Mouse (Mus musculus): ENCODE results near the gene Ubn1. TPM values are rescaled to one million over a fixed set of nuclear protein-coding genes. Genes with fewer than 3 reads are reported as not detected.

The Ubn1 gene
- polyA plus RNA-seq, 1 experiment from 2014 or later: 11.8 TPM

GRCm38 (mm10) chr16:5119845-5120244 lies 70.0 kb downstream of the Ubn1 start:
- Histone ChIP-seq H3K9me3 (replicated peaks) (no peaks in the 10 kb centered on the region), H3K4me2 (no peak overlapping the region), H3K4me1 (replicated peaks) (no peaks in the 10 kb centered on the region), H3K27ac (no peak overlapping the region), H3K36me3 (no peaks in the 10 kb centered on the region), H3K9ac (no peak overlapping the region), H3K27me3 (peaks cover 23% of the 10 kb centered on the region), H3K4me3 (no peak overlapping the region)
- ATAC-seq (replicated peaks; ENCODE audit: insufficient number of reproducible peaks, insufficient read depth, low FRiP score, low read depth): no peak
- WGBS: 72% methylated on average over 4 of the region's 4 CpGs

- Histone ChIP-seq H3K9me3 (replicated peaks) (no peaks in the 10 kb centered on the region), H3K4me2 (no peak overlapping the region), H3K4me1 (replicated peaks) (no peaks in the 10 kb centered on the region), H3K4me3 (no peak overlapping the region), H3K9ac (no peak overlapping the region), H3K36me3 (no peaks in the 10 kb centered on the region), H3K27ac (no peak overlapping the region), H3K27me3 (peaks cover 35% of the 10 kb centered on the region)
- WGBS: 51% methylated on average over 6 of the region's 6 CpGs
- no peak for ATAC-seq (replicated peaks; ENCODE audit: insufficient number of reproducible peaks, insufficient read depth, low FRiP score, low read depth)
These were observed 73.6 kb downstream of the Ubn1 start for GRCm38 (mm10) chr16:5123476-5123875.

GRCm38 (mm10) chr16:5130196-5130595 lies 80.3 kb downstream of the Ubn1 start:
- Histone ChIP-seq H3K9me3 (replicated peaks) (no peaks in the 10 kb centered on the region), H3K4me1 (replicated peaks) (peaks cover 37% of the 10 kb centered on the region), H3K9ac (no peak overlapping the region), H3K36me3 (no peaks in the 10 kb centered on the region), H3K27ac (no peak overlapping the region), H3K4me2 (no peak overlapping the region), H3K27me3 (peaks cover 59% of the 10 kb centered on the region), H3K4me3 (no peak overlapping the region)
- WGBS: 54% methylated on average over 2 of the region's 2 CpGs
- ATAC-seq (replicated peaks; ENCODE audit: insufficient number of reproducible peaks, insufficient read depth, low FRiP score, low read depth): no peak

- Histone ChIP-seq H3K4me2 (peak overlapping the region; percentile 80), H3K4me1 (replicated peaks) (peaks cover 42% of the 10 kb centered on the region), H3K9me3 (replicated peaks) (no peaks in the 10 kb centered on the region), H3K27ac (no peak overlapping the region; the same call in 1 of the 2 replicates), H3K36me3 (no peaks in the 10 kb centered on the region), H3K27me3 (peaks cover 59% of the 10 kb centered on the region), H3K4me3 (peak overlapping the region; percentile 55; the same call in 1 of the 2 replicates), H3K9ac (no peak overlapping the region)
- WGBS: 16% methylated on average over 4 of the region's 4 CpGs
- ATAC-seq (replicated peaks; ENCODE audit: insufficient number of reproducible peaks, insufficient read depth, low FRiP score, low read depth): peak; percentile 58
These were observed 80.9 kb downstream of the Ubn1 start for GRCm38 (mm10) chr16:5130766-5131165.

GRCm38 (mm10) chr16:5131251-5131922 lies 81.5 kb downstream of the Ubn1 start:
- peaks cover 59% of the 10 kb centered on the region for H3K27me3 ChIP-seq
- peak overlapping the region; percentile 80 for H3K4me2 ChIP-seq
- WGBS: 5% methylated on average over 25 of the region's 25 CpGs
- no peak for ATAC-seq (replicated peaks; ENCODE audit: insufficient number of reproducible peaks, insufficient read depth, low FRiP score, low read depth)
- H3K9me3 ChIP-seq (replicated peaks): no peaks in the 10 kb centered on the region
- no peak overlapping the region for H3K9ac ChIP-seq
- no peak overlapping the region; the same call in 1 of the 2 replicates for H3K27ac ChIP-seq
- H3K36me3 ChIP-seq: no peaks in the 10 kb centered on the region
- H3K4me1 ChIP-seq (replicated peaks): peaks cover 48% of the 10 kb centered on the region
- peak overlapping the region; percentile 55 for H3K4me3 ChIP-seq

GRCm38 (mm10) chr16:5132401-5132801 lies 82.5 kb downstream of the Ubn1 start, which contains the start of gene Ppl:
Gene Ppl, minus strand, starts transcription at chr16:5132421.
- ATAC-seq (replicated peaks; ENCODE audit: insufficient number of reproducible peaks, insufficient read depth, low FRiP score, low read depth): no peak
- peaks cover 55% of the 10 kb centered on the region for H3K4me1 ChIP-seq (replicated peaks)
- no peaks in the 10 kb centered on the region for H3K36me3 ChIP-seq
- WGBS: under 1% methylated on average over 39 of the region's 39 CpGs
- peak within 1 kb of the TSS; percentile 55 for H3K4me3 ChIP-seq
- H3K9me3 ChIP-seq (replicated peaks): no peaks in the 10 kb centered on the region
- H3K27me3 ChIP-seq: peaks cover 55% of the 10 kb centered on the region
- peak within 1 kb of the TSS; percentile 30 for H3K9ac ChIP-seq
- H3K27ac ChIP-seq: no peak within 1 kb of the TSS
- H3K4me2 ChIP-seq: peak within 1 kb of the TSS; percentile 80

GRCm38 (mm10) chr16:5134623-5135330 lies 84.9 kb downstream of the Ubn1 start:
- peak overlapping the region; percentile 9; the same call in 1 of the 2 replicates for H3K4me2 ChIP-seq
- H3K9me3 ChIP-seq (replicated peaks): no peaks in the 10 kb centered on the region
- peak overlapping the region; percentile 76 for H3K27ac ChIP-seq
- no peak overlapping the region for H3K9ac ChIP-seq
- ATAC-seq (replicated peaks; ENCODE audit: insufficient number of reproducible peaks, insufficient read depth, low FRiP score, low read depth): peak; percentile 67
- H3K4me1 ChIP-seq (replicated peaks): peaks cover 58% of the 10 kb centered on the region
- no peaks in the 10 kb centered on the region for H3K36me3 ChIP-seq
- H3K4me3 ChIP-seq: no peak overlapping the region
- WGBS: 35% methylated on average over 14 of the region's 14 CpGs
- H3K27me3 ChIP-seq: peaks cover 37% of the 10 kb centered on the region

- Histone ChIP-seq H3K27ac (peak overlapping the region; percentile 76), H3K27me3 (peaks cover 29% of the 10 kb centered on the region), H3K4me3 (no peak overlapping the region), H3K36me3 (no peaks in the 10 kb centered on the region), H3K9me3 (replicated peaks) (no peaks in the 10 kb centered on the region), H3K9ac (no peak overlapping the region), H3K4me2 (no peak overlapping the region), H3K4me1 (replicated peaks) (peaks cover 56% of the 10 kb centered on the region)
- WGBS: 44% methylated on average over 8 of the region's 8 CpGs
- peak; percentile 2; the same call in 1 of the 2 replicates for ATAC-seq (replicated peaks; ENCODE audit: insufficient number of reproducible peaks, insufficient read depth, low FRiP score, low read depth)
These were observed 85.8 kb downstream of the Ubn1 start for GRCm38 (mm10) chr16:5135551-5136261.

Other genes starting within 250 kb of the Ubn1 start
- gene 4930562C15Rik, start 214.6 kb upstream of the Ubn1 start, polyA plus RNA-seq (2015; fragmentation: Nextera tagmentation; extraction: Ambion mirVana): 0.26 and 0.28 TPM in 2 replicates
- gene Ubald1, start 169.7 kb upstream of the Ubn1 start, polyA plus RNA-seq (2015; fragmentation: Nextera tagmentation; extraction: Ambion mirVana): 24.7 and 29.7 TPM in 2 replicates
- gene Mgrn1, start 163.8 kb upstream of the Ubn1 start, polyA plus RNA-seq (2015; fragmentation: Nextera tagmentation; extraction: Ambion mirVana): 101 and 112 TPM in 2 replicates
- gene Nudt16l1, start 111.3 kb upstream of the Ubn1 start, polyA plus RNA-seq (2015; fragmentation: Nextera tagmentation; extraction: Ambion mirVana): 97.4 and 122 TPM in 2 replicates
- 29.4 and 41.2 TPM in 2 replicates for gene Anks3, start 85.9 kb upstream of the Ubn1 start, polyA plus RNA-seq (2015; fragmentation: Nextera tagmentation; extraction: Ambion mirVana)
- not detected in 2 replicates for gene Sept12, start 52.2 kb upstream of the Ubn1 start, polyA plus RNA-seq (2015; fragmentation: Nextera tagmentation; extraction: Ambion mirVana)
- 3.3 and 5.9 TPM in 2 replicates for gene Smim22, start 42.8 kb upstream of the Ubn1 start, polyA plus RNA-seq (2015; fragmentation: Nextera tagmentation; extraction: Ambion mirVana)
- gene Rogdi, start 36.5 kb upstream of the Ubn1 start, polyA plus RNA-seq (2015; fragmentation: Nextera tagmentation; extraction: Ambion mirVana): 46.9 and 57.0 TPM in 2 replicates
- gene Glyr1, start 194 bp upstream of the Ubn1 start, polyA plus RNA-seq (2015; fragmentation: Nextera tagmentation; extraction: Ambion mirVana): 78.8 and 93.9 TPM in 2 replicates
- gene Ppl, start 82.4 kb downstream of the Ubn1 start, polyA plus RNA-seq (2015; fragmentation: Nextera tagmentation; extraction: Ambion mirVana): 1.3 and 2.3 TPM in 2 replicates
- 0.06 and 0.08 TPM in 2 replicates for gene Sec14l5, start 97.1 kb downstream of the Ubn1 start, polyA plus RNA-seq (2015; fragmentation: Nextera tagmentation; extraction: Ambion mirVana)
- gene Nagpa, start 154.0 kb downstream of the Ubn1 start, polyA plus RNA-seq (2015; fragmentation: Nextera tagmentation; extraction: Ambion mirVana): 12.4 and 17.4 TPM in 2 replicates
- gene AU021092, start 172.2 kb downstream of the Ubn1 start, polyA plus RNA-seq (2015; fragmentation: Nextera tagmentation; extraction: Ambion mirVana): 6.3 and 8.9 TPM in 2 replicates
- gene Alg1, start 183.6 kb downstream of the Ubn1 start, polyA plus RNA-seq (2015; fragmentation: Nextera tagmentation; extraction: Ambion mirVana): 24.9 and 29.1 TPM in 2 replicates
- gene Eef2kmt, start 205.9 kb downstream of the Ubn1 start, polyA plus RNA-seq (2015; fragmentation: Nextera tagmentation; extraction: Ambion mirVana): 19.8 and 27.6 TPM in 2 replicates

Data from heart, embryonic 15.5 days (tissue).